Mouse (Mus musculus): ENCODE data around the gene Adk. TPM values are rescaled to one million over a fixed set of nuclear protein-coding genes. Genes with fewer than 3 reads are reported as not detected.

Adk gene
- polyA plus RNA-seq, 1 experiment from 2014 or later = 156 TPM

- Histone ChIP-seq H3K9me3 (no peaks in the 10 kb centered on the region), H3K9ac (no peak overlapping the region), H3K4me1 (peaks cover 23% of the 10 kb centered on the region), H3K4me2 (replicated peaks) (peak overlapping the region; percentile 39), H3K4me3 (no peak overlapping the region), H3K27me3 (no peaks in the 10 kb centered on the region), H3K36me3 (no peaks in the 10 kb centered on the region), H3K27ac (peak overlapping the region; percentile 76)
- WGBS = 4% methylated on average over 7 of the region's 7 CpGs
- peak; percentile 87 for ATAC-seq (ENCODE audit: low FRiP score, low read depth)
Observed at GRCm38 (mm10) chr14:21252326-21252886, 200.0 kb downstream of the Adk start.

DNA sequence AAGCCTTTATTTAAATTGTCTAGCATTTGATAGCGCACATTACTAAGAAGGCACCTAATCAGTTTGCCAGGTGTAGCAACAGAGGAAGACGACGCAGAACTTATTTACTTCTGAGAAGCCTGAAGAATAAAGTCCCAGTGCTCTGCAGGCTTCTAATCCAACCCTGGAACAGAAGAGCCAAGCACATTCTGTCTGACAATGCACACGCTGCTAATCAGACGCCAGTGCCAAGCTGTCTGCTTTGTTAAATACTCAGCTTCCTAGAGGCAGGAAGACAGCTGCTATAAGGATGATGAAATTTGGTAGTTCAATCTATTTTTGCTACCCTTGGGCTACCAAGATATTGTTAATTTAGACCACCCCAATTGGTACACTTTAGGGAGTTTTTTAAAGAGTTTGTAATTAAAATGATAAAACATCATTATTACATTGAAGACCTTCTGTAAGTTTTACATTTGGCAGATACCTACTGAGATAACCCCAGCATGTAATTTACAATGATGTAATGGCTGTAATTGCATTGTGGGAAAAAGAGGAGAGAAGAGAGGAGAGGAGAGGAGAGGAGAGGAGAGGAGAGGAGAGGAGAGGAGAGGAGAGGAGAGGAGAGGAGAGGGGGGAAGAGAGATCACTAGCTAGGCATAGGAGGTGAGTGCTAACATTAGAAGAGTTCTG lies 201.1 kb downstream of the Adk start:
- no peak for ATAC-seq (ENCODE audit: low FRiP score, low read depth)
- H3K27ac ChIP-seq = no peak overlapping the region; the same call in 1 of the 2 replicates
- H3K4me1 ChIP-seq = peaks cover 23% of the 10 kb centered on the region
- WGBS = 30% methylated on average over 5 of the region's 5 CpGs
- H3K27me3 ChIP-seq = no peaks in the 10 kb centered on the region
- no peaks in the 10 kb centered on the region for H3K36me3 ChIP-seq
- H3K9me3 ChIP-seq = no peaks in the 10 kb centered on the region
- no peak overlapping the region for H3K4me2 ChIP-seq (replicated peaks)
- H3K4me3 ChIP-seq = no peak overlapping the region
- no peak overlapping the region for H3K9ac ChIP-seq

GRCm38 (mm10) chr14:21253993-21254339 lies 201.6 kb downstream of the Adk start:
- 61% methylated on average over 2 of the region's 2 CpGs for WGBS
- Histone ChIP-seq H3K4me3 (no peak overlapping the region), H3K9ac (no peak overlapping the region), H3K9me3 (no peaks in the 10 kb centered on the region), H3K4me1 (peaks cover 23% of the 10 kb centered on the region), H3K27me3 (no peaks in the 10 kb centered on the region), H3K36me3 (no peaks in the 10 kb centered on the region), H3K27ac (no peak overlapping the region), H3K4me2 (replicated peaks) (no peak overlapping the region)
- ATAC-seq (ENCODE audit: low FRiP score, low read depth) = no peak

DNA sequence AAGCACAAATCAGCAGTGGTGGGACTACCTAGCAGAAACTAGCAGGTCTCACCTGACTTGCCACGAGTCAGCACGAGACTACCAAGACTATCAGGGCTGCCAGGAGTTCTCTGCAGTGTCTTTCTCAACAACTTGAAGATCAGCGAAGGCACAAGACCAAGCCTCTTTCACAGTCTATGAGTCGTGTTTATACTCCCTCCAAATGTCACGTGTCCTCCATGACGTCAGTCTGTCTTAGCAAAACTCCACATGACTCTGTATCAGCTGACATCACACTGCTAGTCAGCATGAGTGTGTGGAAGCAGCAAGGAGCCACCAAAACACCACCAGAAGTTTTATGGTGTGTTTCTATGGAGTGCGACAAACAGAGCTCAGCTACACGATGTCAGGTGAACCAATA lies 215.9 kb downstream of the Adk start:
- Histone ChIP-seq H3K4me2 (replicated peaks) (no peak overlapping the region), H3K9ac (no peak overlapping the region), H3K27ac (no peak overlapping the region), H3K36me3 (no peaks in the 10 kb centered on the region), H3K4me3 (no peak overlapping the region), H3K4me1 (peaks cover 5% of the 10 kb centered on the region; the same call in 1 of the 2 replicates), H3K9me3 (no peaks in the 10 kb centered on the region), H3K27me3 (no peaks in the 10 kb centered on the region)
- no peak for ATAC-seq (ENCODE audit: low FRiP score, low read depth)
- 88% methylated on average over 8 of the region's 8 CpGs for WGBS

DNA sequence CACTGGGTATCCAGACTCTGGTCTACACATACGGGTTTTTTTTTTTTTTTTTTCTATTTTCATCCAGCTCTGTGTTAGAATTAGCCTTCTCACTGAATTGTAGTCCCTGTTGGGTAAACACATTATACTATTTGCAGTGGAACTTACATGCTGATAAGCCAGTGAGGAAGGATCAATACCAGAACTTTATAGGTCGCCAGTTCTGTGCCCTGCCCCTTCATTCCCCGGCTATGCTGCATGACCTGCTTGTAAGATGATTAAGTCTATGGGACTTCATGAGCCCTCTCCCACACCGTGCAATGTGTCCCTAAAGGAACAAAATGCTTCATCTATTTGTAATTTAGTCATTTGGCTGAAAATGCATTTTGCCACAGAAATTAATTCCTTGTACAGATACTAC lies 219.1 kb downstream of the Adk start:
- 69% methylated on average over 4 of the region's 4 CpGs for WGBS
- Histone ChIP-seq H3K4me3 (no peak overlapping the region), H3K9ac (no peak overlapping the region), H3K4me1 (peaks cover 14% of the 10 kb centered on the region), H3K4me2 (replicated peaks) (no peak overlapping the region), H3K27ac (no peak overlapping the region), H3K27me3 (no peaks in the 10 kb centered on the region), H3K9me3 (no peaks in the 10 kb centered on the region), H3K36me3 (no peaks in the 10 kb centered on the region)
- ATAC-seq (ENCODE audit: low FRiP score, low read depth) = no peak

DNA sequence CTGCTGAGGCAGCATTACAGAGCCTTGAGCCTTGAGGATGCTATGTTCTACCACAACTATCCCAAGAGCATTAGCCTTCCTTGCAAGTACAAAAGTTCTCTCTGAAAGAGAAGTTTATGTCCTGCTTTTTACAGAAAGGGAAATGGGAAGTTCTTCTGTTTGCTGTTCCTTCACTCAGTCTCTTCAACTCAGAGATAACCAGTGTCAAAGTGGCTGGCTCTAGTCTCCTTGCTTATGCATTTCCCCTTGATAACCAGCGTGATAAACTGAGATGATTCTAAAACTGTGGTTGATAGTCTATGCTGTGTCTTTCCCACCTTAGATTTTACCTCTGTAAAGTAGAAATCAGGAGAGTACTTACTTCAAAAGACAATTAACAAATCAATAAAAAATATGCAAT lies 223.4 kb downstream of the Adk start:
- no peak for ATAC-seq (ENCODE audit: low FRiP score, low read depth)
- H3K36me3 ChIP-seq = no peaks in the 10 kb centered on the region
- H3K9ac ChIP-seq = no peak overlapping the region
- 87% methylated on average over 1 of the region's 1 CpGs for WGBS
- H3K9me3 ChIP-seq = no peaks in the 10 kb centered on the region
- no peaks in the 10 kb centered on the region for H3K27me3 ChIP-seq
- H3K27ac ChIP-seq = no peak overlapping the region
- H3K4me1 ChIP-seq = peaks cover 14% of the 10 kb centered on the region
- H3K4me2 ChIP-seq (replicated peaks) = no peak overlapping the region
- H3K4me3 ChIP-seq = no peak overlapping the region

DNA sequence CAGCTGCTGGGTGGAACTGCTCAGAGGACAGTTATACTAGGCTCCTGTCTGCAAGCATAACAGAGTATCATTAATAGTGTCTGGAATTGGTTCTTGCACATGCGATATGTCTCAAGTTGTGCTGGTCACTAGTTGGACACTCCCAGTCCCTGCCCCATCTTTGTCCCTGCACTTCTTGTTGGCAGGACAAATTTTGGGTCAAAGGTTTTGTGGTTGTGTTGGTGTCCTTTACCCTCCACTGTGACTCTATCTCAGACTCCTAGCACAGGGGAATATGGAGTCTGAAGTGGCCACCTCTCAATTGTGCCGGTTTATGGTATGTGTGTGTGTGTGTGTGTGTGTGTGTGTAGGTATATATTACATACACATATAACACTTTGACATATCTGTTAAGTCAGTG lies 225.9 kb downstream of the Adk start:
- Histone ChIP-seq H3K9me3 (no peaks in the 10 kb centered on the region), H3K4me2 (replicated peaks) (no peak overlapping the region), H3K9ac (no peak overlapping the region), H3K27ac (no peak overlapping the region), H3K4me1 (peaks cover 19% of the 10 kb centered on the region), H3K4me3 (no peak overlapping the region), H3K36me3 (no peaks in the 10 kb centered on the region), H3K27me3 (no peaks in the 10 kb centered on the region)
- ATAC-seq (ENCODE audit: low FRiP score, low read depth) = no peak
- 92% methylated on average over 2 of the region's 2 CpGs for WGBS

- no peak overlapping the region for H3K27ac ChIP-seq
- no peak overlapping the region for H3K9ac ChIP-seq
- WGBS = 75% methylated on average over 6 of the region's 6 CpGs
- no peaks in the 10 kb centered on the region for H3K36me3 ChIP-seq
- H3K4me2 ChIP-seq (replicated peaks) = no peak overlapping the region
- H3K4me1 ChIP-seq = peaks cover 21% of the 10 kb centered on the region
- no peak for ATAC-seq (ENCODE audit: low FRiP score, low read depth)
- H3K4me3 ChIP-seq = no peak overlapping the region
- no peaks in the 10 kb centered on the region for H3K9me3 ChIP-seq
- no peaks in the 10 kb centered on the region for H3K27me3 ChIP-seq
Observed at GRCm38 (mm10) chr14:21278907-21279535, 226.6 kb downstream of the Adk start.

DNA sequence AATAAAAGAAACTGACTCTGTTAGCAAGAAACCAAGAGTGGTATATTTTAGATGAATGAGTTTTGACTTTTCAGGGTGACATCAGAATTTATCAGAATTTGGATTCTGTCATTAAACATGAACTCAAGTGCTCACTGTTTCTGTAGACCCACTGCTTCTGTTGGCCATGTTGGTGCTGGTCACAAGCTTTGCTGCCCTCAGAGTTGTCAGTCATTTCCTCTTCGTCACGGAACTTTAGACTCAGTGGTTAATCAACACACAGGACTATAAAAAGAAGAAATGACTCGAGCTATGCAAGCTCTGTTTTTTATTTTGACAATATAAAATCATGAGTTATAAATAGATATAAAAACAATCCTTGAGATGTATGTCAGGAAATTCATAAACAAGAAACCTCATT lies 228.1 kb downstream of the Adk start:
- ATAC-seq (ENCODE audit: low FRiP score, low read depth) = no peak
- WGBS = 53% methylated on average over 3 of the region's 3 CpGs
- Histone ChIP-seq H3K27ac (no peak overlapping the region), H3K36me3 (no peaks in the 10 kb centered on the region), H3K9me3 (no peaks in the 10 kb centered on the region), H3K4me3 (no peak overlapping the region), H3K4me1 (peaks cover 28% of the 10 kb centered on the region), H3K9ac (no peak overlapping the region), H3K27me3 (no peaks in the 10 kb centered on the region), H3K4me2 (replicated peaks) (no peak overlapping the region)

DNA sequence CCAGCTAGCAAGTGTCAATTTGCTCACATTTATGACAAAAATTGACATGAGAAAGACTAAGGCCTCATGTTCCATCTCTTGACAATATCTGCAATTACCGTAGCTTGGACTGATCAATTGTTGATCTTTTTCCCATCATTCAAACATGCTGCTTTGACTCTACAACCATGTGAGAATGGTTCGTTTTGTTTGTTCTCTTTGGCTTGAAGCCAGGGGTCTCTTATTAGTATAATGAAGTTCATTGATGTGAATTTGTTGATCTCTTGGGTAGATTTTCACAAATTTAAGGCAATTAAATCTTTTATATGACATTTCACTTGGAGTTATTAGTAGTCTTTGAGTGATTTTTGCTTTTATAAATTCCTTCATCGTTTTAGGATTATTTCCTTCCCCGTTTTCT lies 229.1 kb downstream of the Adk start:
- H3K4me3 ChIP-seq = no peak overlapping the region
- no peak overlapping the region for H3K4me2 ChIP-seq (replicated peaks)
- no peak overlapping the region for H3K9ac ChIP-seq
- no peak overlapping the region for H3K27ac ChIP-seq
- no peaks in the 10 kb centered on the region for H3K27me3 ChIP-seq
- no peaks in the 10 kb centered on the region for H3K36me3 ChIP-seq
- 48% methylated on average over 4 of the region's 4 CpGs for WGBS
- no peaks in the 10 kb centered on the region for H3K9me3 ChIP-seq
- H3K4me1 ChIP-seq = peaks cover 37% of the 10 kb centered on the region
- ATAC-seq (ENCODE audit: low FRiP score, low read depth) = no peak

DNA sequence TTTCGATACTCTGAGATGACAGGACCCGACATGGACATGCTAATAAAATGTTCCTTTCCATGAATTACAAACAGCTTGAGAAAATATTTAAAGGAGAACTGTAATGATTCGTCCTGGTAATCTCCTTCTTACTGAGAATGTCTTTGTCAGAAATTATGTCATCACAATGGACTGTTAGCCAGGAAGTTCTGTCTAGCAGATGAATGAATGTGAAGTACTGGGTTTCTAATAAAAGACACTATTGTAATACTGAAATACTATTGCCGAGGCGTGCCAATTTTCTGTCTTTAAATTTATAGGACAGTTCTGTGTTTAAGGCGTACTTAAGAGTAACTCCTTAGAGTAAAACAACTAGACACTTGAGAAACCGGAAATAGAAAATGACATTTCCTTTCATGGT lies 231.7 kb downstream of the Adk start:
- no peak overlapping the region for H3K4me3 ChIP-seq
- H3K36me3 ChIP-seq = no peaks in the 10 kb centered on the region
- WGBS = 26% methylated on average over 7 of the region's 7 CpGs
- H3K27me3 ChIP-seq = no peaks in the 10 kb centered on the region
- H3K9ac ChIP-seq = no peak overlapping the region
- ATAC-seq (ENCODE audit: low FRiP score, low read depth) = no peak
- H3K9me3 ChIP-seq = no peaks in the 10 kb centered on the region
- H3K4me2 ChIP-seq (replicated peaks) = no peak overlapping the region
- peaks cover 54% of the 10 kb centered on the region for H3K4me1 ChIP-seq
- no peak overlapping the region; the same call in 1 of the 2 replicates for H3K27ac ChIP-seq

GRCm38 (mm10) chr14:21284847-21285246 lies 232.5 kb downstream of the Adk start:
- Histone ChIP-seq H3K9me3 (no peaks in the 10 kb centered on the region), H3K27ac (no peak overlapping the region), H3K4me3 (no peak overlapping the region), H3K27me3 (no peaks in the 10 kb centered on the region), H3K4me2 (replicated peaks) (no peak overlapping the region), H3K36me3 (no peaks in the 10 kb centered on the region), H3K9ac (no peak overlapping the region), H3K4me1 (peaks cover 54% of the 10 kb centered on the region)
- ATAC-seq (ENCODE audit: low FRiP score, low read depth) = no peak
- 19% methylated on average over 5 of the region's 5 CpGs for WGBS

DNA sequence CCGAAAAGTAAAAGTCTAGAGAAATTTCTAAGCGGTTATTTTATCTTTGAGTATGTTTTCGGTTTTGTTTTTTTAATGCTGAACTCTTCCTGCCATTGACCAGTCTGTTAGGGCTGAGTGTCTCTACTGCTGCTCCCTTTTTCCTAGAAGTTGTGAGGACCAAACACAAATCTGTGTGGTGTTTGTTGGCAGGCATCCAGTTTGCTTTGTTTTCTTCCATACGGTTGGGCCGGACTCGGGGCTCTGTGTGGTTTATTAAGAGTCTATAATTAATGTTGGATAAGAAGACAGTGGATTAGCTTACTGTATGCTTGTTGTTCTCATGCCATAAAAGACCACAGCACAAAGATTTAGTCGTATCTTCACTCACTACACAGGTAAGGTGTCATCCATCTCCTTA lies 233.9 kb downstream of the Adk start:
- Histone ChIP-seq H3K4me2 (replicated peaks) (no peak overlapping the region), H3K4me3 (no peak overlapping the region), H3K27me3 (no peaks in the 10 kb centered on the region), H3K4me1 (peaks cover 54% of the 10 kb centered on the region), H3K9ac (no peak overlapping the region), H3K9me3 (no peaks in the 10 kb centered on the region), H3K36me3 (no peaks in the 10 kb centered on the region), H3K27ac (peak overlapping the region; percentile 22; the same call in 1 of the 2 replicates)
- WGBS = 59% methylated on average over 7 of the region's 7 CpGs
- no peak for ATAC-seq (ENCODE audit: low FRiP score, low read depth)

All from limb, embryonic 13.5 days (tissue).